Mouse (Mus musculus) CD8-positive naive resting alpha-beta T cell, adult 2 months (primary cell): ENCODE measurements around the gene Gm8909.
"Not testable (repeated sequence)": the region's sequence is repeated elsewhere in the genome, so short reads cannot be mapped to it uniquely, and the experiment has no call there.

Source experiments
- DNase-seq, 2 experiments: peaks; one replicate each; pipeline ENCODE4 v3.0.0; 2022; ENCODE audit warnings: low read depth in 2 of 2, low spot score in 2 of 2

The Gm8909 gene

GRCm38 (mm10) chr17:36116545-36116944, 51.8 kb downstream of the Gm8909 start:
- not testable (repeated sequence) for DNase-seq
